Mouse (Mus musculus) cortical plate, adult 2 months (tissue): ENCODE data around the gene Calu.

Source experiments
- CTCF ChIP-seq: fragments of 200-500 bp; IDR thresholded peaks from 2 replicates; pipeline ENCODE4 v1.5.1; 2011; ENCODE audit warnings: mild to moderate bottlenecking, control low read depth, low read length; ENCODE audit not compliant: insufficient read depth; ENCODE audit errors: extremely low read depth
- POLR2A ChIP-seq: fragments of 200-500 bp; IDR thresholded peaks from 2 replicates; pipeline ENCODE4 v1.6.1; 2011; ENCODE audit warnings: mild to moderate bottlenecking, low read length, control low read depth; ENCODE audit not compliant: insufficient read depth; ENCODE audit errors: extremely low read depth

DNA sequence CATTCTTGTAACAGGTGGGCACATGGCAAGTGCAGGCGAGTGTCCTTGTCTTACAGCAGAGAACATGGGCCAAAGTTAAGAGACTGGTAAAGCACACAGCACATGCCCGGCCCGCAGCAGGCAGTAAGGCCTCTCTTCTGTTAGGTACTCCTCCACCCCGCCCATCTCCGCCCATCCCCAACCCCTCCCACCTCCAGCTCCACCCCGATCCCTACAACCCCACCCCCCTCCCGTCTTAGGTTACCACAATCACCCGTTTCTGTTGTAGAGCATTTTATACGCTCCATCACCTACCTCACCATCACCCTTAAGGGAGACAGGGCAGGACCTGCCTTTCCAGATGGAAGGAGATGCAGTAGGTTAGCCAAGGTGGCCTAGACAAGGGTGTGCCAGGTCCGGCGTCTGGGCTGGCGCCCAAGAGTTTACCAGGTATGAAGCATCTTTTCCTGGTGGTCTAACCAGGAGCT, 40.2 kb downstream of the Calu start, which contains the start of gene Opn1sw:
- TF ChIP-seq POLR2A (no peak), CTCF (no peak)
